In the genomic region with DNA sequence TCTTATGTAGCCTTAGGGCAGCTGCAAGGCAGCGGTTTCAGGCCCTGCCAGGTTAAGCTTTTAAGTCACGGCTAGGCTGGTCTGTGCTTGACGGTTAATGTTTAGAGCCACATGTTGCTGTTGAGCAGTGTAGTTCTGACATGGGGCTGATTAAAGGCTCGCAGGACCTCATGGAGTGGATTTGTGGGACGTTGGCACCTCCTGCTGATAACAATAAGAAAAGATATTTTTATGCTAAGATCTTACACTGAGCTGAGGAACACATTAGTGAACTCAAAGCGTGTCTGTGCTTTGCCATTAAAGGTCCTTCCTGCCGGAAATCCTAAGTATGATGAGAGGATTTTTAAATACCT, we compare ENCODE assay signal across 8 mouse cellular contexts. TPM values are rescaled to one million over a fixed set of nuclear protein-coding genes. Genes with fewer than 3 reads are reported as not detected.
A peak's percentile ranks its signal among the peaks of the same experiment; 100 is the strongest.
DNase-seq lines count a peak whose midpoint lies in the region; ATAC-seq and TF ChIP-seq lines count a peak whose summit lies in the region.

No protein-coding gene starts in this region.

- no peak for DNase-seq in CH12.LX (ENCODE audit: extremely low read depth)
- DNase-seq in frontal cortex, postnatal 36 days (ENCODE audit: low spot score in 2 of 2), result no peak
- DNase-seq in cerebellum, postnatal 36 days, result no peak
- DNase-seq in layer of hippocampus, adult 8-10 months (ENCODE audit: low spot score in 2 of 2), result no peak

- no peaks in the 10 kb centered on the region for H3K79me2 ChIP-seq in CH12.LX (replicated peaks; ENCODE audit: control insufficient read depth, extremely low read depth, insufficient read depth, poor library complexity, severe bottlenecking)

- no peaks in the 10 kb centered on the region for H3K27me3 ChIP-seq in hindbrain, embryonic 13.5 days
- H3K27me3 ChIP-seq in hindbrain, embryonic 16.5 days (replicated peaks; ENCODE audit: control insufficient read depth, insufficient read depth, low read length), result no peaks in the 10 kb centered on the region
- no peaks in the 10 kb centered on the region for H3K27me3 ChIP-seq in CH12.LX (replicated peaks)
- no peaks in the 10 kb centered on the region for H3K27me3 ChIP-seq in forebrain, embryonic 15.5 days
- H3K27me3 ChIP-seq in liver, embryonic 15.5 days, result no peaks in the 10 kb centered on the region

- 0 out of 2 replicates have a peak overlapping the region, but pooled peaks have one; percentile 60 for H3K27ac ChIP-seq in hindbrain, embryonic 13.5 days
- no peak overlapping the region for H3K27ac ChIP-seq in hindbrain, embryonic 16.5 days (ENCODE audit: low read depth, low read length)
- peak overlapping the region; percentile 75 for H3K27ac ChIP-seq in CH12.LX (ENCODE audit: insufficient read depth, low read depth)
- H3K27ac ChIP-seq in forebrain, embryonic 15.5 days (replicated peaks), result 0 out of 2 replicates have a peak overlapping the region, but pooled peaks have one; percentile 16
- H3K27ac ChIP-seq in liver, embryonic 15.5 days (replicated peaks), result no peak overlapping the region

- H3K4me3 ChIP-seq in hindbrain, embryonic 13.5 days, result no peak overlapping the region
- H3K4me3 ChIP-seq in hindbrain, embryonic 16.5 days (ENCODE audit: low read length), result no peak overlapping the region
- H3K4me3 ChIP-seq in CH12.LX (replicated peaks in 1 of 3; ENCODE audit: low read depth in 2 of 3, low read length in 2 of 3, poor library complexity in 1 of 3), result peak overlapping the region; percentile 31 to 54 (median 50)
- no peak overlapping the region for H3K4me3 ChIP-seq in forebrain, embryonic 15.5 days
- H3K4me3 ChIP-seq in liver, embryonic 15.5 days (replicated peaks), result no peak overlapping the region; the same call in 1 of the 2 replicates

- H3K4me1 ChIP-seq in hindbrain, embryonic 13.5 days (replicated peaks), result 0 out of 2 replicates have a peak, but pooled peaks cover 4% of the 10 kb centered on the region
- H3K4me1 ChIP-seq in hindbrain, embryonic 16.5 days (ENCODE audit: control insufficient read depth, insufficient read depth, low read depth, low read length), result no peaks in the 10 kb centered on the region
- H3K4me1 ChIP-seq in CH12.LX (ENCODE audit: control insufficient read depth in 1 of 2, insufficient read depth in 2 of 2), result peaks cover 9 to 38% of the 10 kb centered on the region in 2 experiments
- peaks cover 6% of the 10 kb centered on the region; the same call in 1 of the 2 replicates for H3K4me1 ChIP-seq in forebrain, embryonic 15.5 days
- peaks cover 33% of the 10 kb centered on the region for H3K4me1 ChIP-seq in liver, embryonic 15.5 days (replicated peaks)

- in situ Hi-C loops in CH12.LX (cut with MboI; ENCODE audit: low pct_ligation_motif_present, low pct_unique_long_range_greater_than_20kb, low sequenced_read_pairs), result loop anchor here (5.0 to 25.0 kb wide), 2 partner anchors 371 to 821 kb away; no protein-coding TSS in a partner anchor

- WGBS in hindbrain, embryonic 13.5 days, result 57% methylated on average over 7 of the region's 7 CpGs
- 56% methylated on average over 7 of the region's 7 CpGs for WGBS in hindbrain, embryonic 16.5 days
- WGBS in forebrain, embryonic 15.5 days, result 56% methylated on average over 7 of the region's 7 CpGs
- WGBS in liver, embryonic 15.5 days (ENCODE audit: insufficient replicate concordance), result 43% methylated on average over 7 of the region's 7 CpGs

- TF ChIP-seq RAD21 in CH12.LX (IDR thresholded peaks at IDR 0.05; ENCODE audit: low read depth, low read length), result peak; percentile 51

- no peak for ATAC-seq in hindbrain, embryonic 13.5 days (ENCODE audit: low FRiP score)
- no peak for ATAC-seq in hindbrain, embryonic 16.5 days
- no peak; the same call in 1 of the 2 replicates for ATAC-seq in forebrain, embryonic 15.5 days (replicated peaks)
- ATAC-seq in liver, embryonic 15.5 days (ENCODE audit: insufficient read depth), result no peak

- peaks cover 80% of the 10 kb centered on the region for H3K36me3 ChIP-seq in hindbrain, embryonic 13.5 days
- peaks cover 11% of the 10 kb centered on the region; the same call in 1 of the 2 replicates for H3K36me3 ChIP-seq in hindbrain, embryonic 16.5 days (ENCODE audit: control insufficient read depth, insufficient read depth, low read length)
- H3K36me3 ChIP-seq in CH12.LX (replicated peaks in 1 of 2; ENCODE audit: control insufficient read depth in 1 of 2, insufficient read depth in 1 of 2, low read length in 1 of 2), result no peaks in the 10 kb centered on the region
- H3K36me3 ChIP-seq in forebrain, embryonic 15.5 days, result peaks cover 42% of the 10 kb centered on the region
- H3K36me3 ChIP-seq in liver, embryonic 15.5 days (replicated peaks), result no peaks in the 10 kb centered on the region

- TF ChIP-seq EP300 in CH12.LX (IDR thresholded peaks at IDR 0.05; ENCODE audit: low read length), result no peak

- H3K9ac ChIP-seq in hindbrain, embryonic 13.5 days, result no peak overlapping the region
- H3K9ac ChIP-seq in hindbrain, embryonic 16.5 days (ENCODE audit: low read depth, low read length), result no peak overlapping the region
- peak overlapping the region; percentile 55 for H3K9ac ChIP-seq in CH12.LX (ENCODE audit: insufficient read depth, low read depth)
- no peak overlapping the region for H3K9ac ChIP-seq in forebrain, embryonic 15.5 days (replicated peaks)
- H3K9ac ChIP-seq in liver, embryonic 15.5 days, result no peak overlapping the region

- H3K9me3 ChIP-seq in hindbrain, embryonic 13.5 days, result no peaks in the 10 kb centered on the region
- no peaks in the 10 kb centered on the region for H3K9me3 ChIP-seq in hindbrain, embryonic 16.5 days (ENCODE audit: control insufficient read depth, low read length)
- H3K9me3 ChIP-seq in CH12.LX (replicated peaks; ENCODE audit: low read length), result no peaks in the 10 kb centered on the region
- no peaks in the 10 kb centered on the region for H3K9me3 ChIP-seq in forebrain, embryonic 15.5 days
- no peaks in the 10 kb centered on the region for H3K9me3 ChIP-seq in liver, embryonic 15.5 days (replicated peaks)

- H3K4me2 ChIP-seq in hindbrain, embryonic 13.5 days, result no peak overlapping the region
- no peak overlapping the region for H3K4me2 ChIP-seq in hindbrain, embryonic 16.5 days (ENCODE audit: low read length)
- H3K4me2 ChIP-seq in CH12.LX (ENCODE audit: insufficient read depth, low read depth, poor library complexity, severe bottlenecking), result peak overlapping the region; percentile 93
- no peak overlapping the region for H3K4me2 ChIP-seq in forebrain, embryonic 15.5 days (replicated peaks)
- peak overlapping the region; percentile 45 for H3K4me2 ChIP-seq in liver, embryonic 15.5 days

- TF ChIP-seq CTCF in CH12.LX (conservative IDR thresholded peaks at IDR 0.05 in 1 of 2, IDR thresholded peaks at IDR 0.05 in 1 of 2; ENCODE audit: low read depth in 2 of 2, low read length in 2 of 2), result peak in 1 of 2 experiments; percentile 49; a peak in 2 of 4 replicates

- TF ChIP-seq POLR2A in CH12.LX (IDR thresholded peaks at IDR 0.05; ENCODE audit: low read depth, low read length), result no peak; the same call in 1 of the 2 replicates

- dilution Hi-C loops in CH12.LX (cut with MboI; ENCODE audit: extremely low pct_ligation_motif_present, extremely low pct_unique_long_range_greater_than_20kb, low sequenced_read_pairs), result no loop called here

TF ChIP-seq in CH12.LX, 34 proteins besides CTCF, POLR2A, EP300 and RAD21:
- TF ChIP-seq SMC3 (IDR thresholded peaks at IDR 0.05; ENCODE audit: low read depth, low read length) (peak; percentile 22), IRF4 (IDR thresholded peaks at IDR 0.05; ENCODE audit: low read depth, low read length) (no peak), KAT2A (IDR thresholded peaks at IDR 0.05; ENCODE audit: insufficient replicate concordance, low read length) (no peak), MAX (IDR thresholded peaks at IDR 0.05; ENCODE audit: low read length) (peak; percentile 65; the same call in 1 of the 2 replicates), MYC (IDR thresholded peaks at IDR 0.05; ENCODE audit: low read depth, low read length) (peak; percentile 45; the same call in 1 of the 2 replicates), NELFE (IDR thresholded peaks at IDR 0.05; ENCODE audit: low read depth, low read length) (no peak), MXI1 (IDR thresholded peaks at IDR 0.05; ENCODE audit: low read depth, low read length) (peak; percentile 86)

RNA-seq across cellular contexts. Expression of a gene that starts 53.9 kb away (rescaled TPM):
- polyA plus RNA-seq in hindbrain, embryonic 13.5 days (2015; fragmentation: Nextera tagmentation; extraction: Ambion mirVana), result 4.4 and 5.0 TPM in 2 replicates
- 15.6 and 18.8 TPM in 2 replicates for polyA plus RNA-seq in hindbrain, embryonic 16.5 days (2015; fragmentation: Nextera tagmentation; extraction: Ambion mirVana)
- total RNA-seq in CH12.LX (2012; rRNA removed) (0.50 and 1.4 TPM in 2 replicates), CH12.LX (2014; rRNA removed) (0.09 and 0.15 TPM in 2 replicates)
- not detected in 2 replicates for polyA plus RNA-seq in CH12.LX (2012; ENCODE audit: insufficient read length, low read depth)
- 10.7 and 11.3 TPM in 2 replicates for polyA plus RNA-seq in forebrain, embryonic 15.5 days (2015; fragmentation: Nextera tagmentation; extraction: Ambion mirVana)
- polyA plus RNA-seq in liver, embryonic 15.5 days (2015; fragmentation: Nextera tagmentation; extraction: Ambion mirVana), result not detected in 2 replicates
- 1 to 10 TPM; 3.7 to 6.0 (median 4.4) TPM for total RNA-seq in layer of hippocampus, adult 8-10 months (2022)

Comparison
In these comparisons a context has a peak if more than half of its experiments do, and no peak if none do; other contexts are left out.
1. H3K27ac ChIP-seq: peak in hindbrain, embryonic 13.5 days (single experiment), CH12.LX (single experiment) and forebrain, embryonic 15.5 days (single experiment); none in hindbrain, embryonic 16.5 days (single experiment) and liver, embryonic 15.5 days (single experiment).
2. H3K4me2 ChIP-seq: peak in CH12.LX (single experiment) and liver, embryonic 15.5 days (single experiment); none in hindbrain, embryonic 13.5 days (single experiment), hindbrain, embryonic 16.5 days (single experiment) and forebrain, embryonic 15.5 days (single experiment).
3. H3K4me3 ChIP-seq: peak in CH12.LX (3 of 3); none in hindbrain, embryonic 13.5 days (single experiment), hindbrain, embryonic 16.5 days (single experiment), forebrain, embryonic 15.5 days (single experiment) and liver, embryonic 15.5 days (single experiment).